Mouse (Mus musculus) myocyte (in vitro differentiated cells): ENCODE data around the gene Stk11. TPM values are rescaled to one million over a fixed set of nuclear protein-coding genes. Genes with fewer than 3 reads are reported as not detected.
A peak's percentile ranks its signal among the peaks of the same experiment; 100 is the strongest.

Experiments used
- H3K27me3 ChIP-seq: one replicate; pipeline ENCODE4 v1.6.1; 2011; ENCODE audit not compliant: control insufficient read depth, insufficient read depth, insufficient read length
- H3K36me3 ChIP-seq: one replicate; pipeline ENCODE4 v1.6.1; 2011; ENCODE audit not compliant: control insufficient read depth, insufficient read depth
- H3K4me2 ChIP-seq: one replicate; pipeline ENCODE4 v1.6.1; 2011; ENCODE audit warnings: low read depth, control low read depth
- H3K4me3 ChIP-seq: one replicate; pipeline ENCODE4 v1.5.1; 2011; ENCODE audit warnings: mild to moderate bottlenecking, control low read depth, moderate library complexity
- H3K79me2 ChIP-seq: one replicate; pipeline ENCODE4 v1.6.1; 2011; ENCODE audit not compliant: control insufficient read depth, insufficient read depth
- H3ac ChIP-seq: one replicate; pipeline ENCODE4 v1.6.1; 2011; ENCODE audit not compliant: control insufficient read depth, insufficient read length
- CEBPB ChIP-seq: IDR thresholded peaks from 2 replicates; pipeline ENCODE4 v1.6.1; 2011; ENCODE audit warnings: mild to moderate bottlenecking, moderate library complexity; ENCODE audit not compliant: poor library complexity, insufficient read depth, severe bottlenecking
- E2F4 ChIP-seq: IDR thresholded peaks from one replicate; pipeline ENCODE4 v1.6.1; 2011; ENCODE audit warnings: mild to moderate bottlenecking, control low read depth, moderate library complexity; ENCODE audit not compliant: insufficient read depth
- MAX ChIP-seq: IDR thresholded peaks from one replicate; pipeline ENCODE4 v1.6.1; 2011; ENCODE audit warnings: low read depth, mild to moderate bottlenecking, control low read depth
- MYOD1 ChIP-seq, 3 experiments: IDR thresholded peaks; one replicate each; pipeline ENCODE4 v1.6.1; 2011; ENCODE audit warnings: control low read depth in 2 of 3, low read depth in 2 of 3, mild to moderate bottlenecking in 2 of 3, moderate library complexity in 1 of 3; ENCODE audit not compliant: insufficient read length in 2 of 3, control insufficient read depth in 1 of 3
- MYOG ChIP-seq, 3 experiments: IDR thresholded peaks; one replicate each; pipeline ENCODE4 v1.6.1; 2011; ENCODE audit warnings: control low read depth in 2 of 3, low read depth in 2 of 3, mild to moderate bottlenecking in 2 of 3; ENCODE audit not compliant: insufficient read length in 2 of 3, control insufficient read depth in 1 of 3, insufficient read depth in 1 of 3
- POLR2A ChIP-seq: IDR thresholded peaks from one replicate; pipeline ENCODE4 v1.6.1; 2011; ENCODE audit warnings: low read depth, mild to moderate bottlenecking, control low read depth, moderate library complexity; ENCODE audit not compliant: insufficient read length
- POLR2AphosphoS2 ChIP-seq: IDR thresholded peaks from one replicate; pipeline ENCODE4 v1.6.1; 2011; ENCODE audit warnings: low read depth, control low read depth; ENCODE audit not compliant: insufficient read length
- REST ChIP-seq: IDR thresholded peaks from one replicate; pipeline ENCODE4 v1.6.1; 2011; ENCODE audit warnings: mild to moderate bottlenecking, control low read depth, moderate library complexity; ENCODE audit not compliant: insufficient read depth, insufficient read length
- SRF ChIP-seq: IDR thresholded peaks from one replicate; pipeline ENCODE4 v1.6.1; 2011; ENCODE audit warnings: low read depth; ENCODE audit not compliant: control insufficient read depth, insufficient read length
- TCF12 ChIP-seq: IDR thresholded peaks from one replicate; pipeline ENCODE4 v1.6.1; 2011; ENCODE audit warnings: mild to moderate bottlenecking, control low read depth; ENCODE audit not compliant: poor library complexity, insufficient read depth, severe bottlenecking
- TCF3 ChIP-seq: IDR thresholded peaks from one replicate; pipeline ENCODE4 v1.6.1; 2011; ENCODE audit warnings: low read depth, control low read depth; ENCODE audit not compliant: insufficient read length
- USF1 ChIP-seq: IDR thresholded peaks from one replicate; pipeline ENCODE4 v1.6.1; 2011; ENCODE audit warnings: low read depth, mild to moderate bottlenecking, control low read depth, moderate library complexity
- polyA plus RNA-seq: library from polyadenylated mRNA; unstranded; fragments of >200 nt; fragmentation: generic; extraction: Trizol; gene quantifications from one replicate; pipeline ENCODE4 v1.2.1, GENCODE M21; 2012; ENCODE audit warnings: missing spikeins

The Stk11 gene
- polyA plus RNA-seq, 1 experiment: 150 TPM

DNA sequence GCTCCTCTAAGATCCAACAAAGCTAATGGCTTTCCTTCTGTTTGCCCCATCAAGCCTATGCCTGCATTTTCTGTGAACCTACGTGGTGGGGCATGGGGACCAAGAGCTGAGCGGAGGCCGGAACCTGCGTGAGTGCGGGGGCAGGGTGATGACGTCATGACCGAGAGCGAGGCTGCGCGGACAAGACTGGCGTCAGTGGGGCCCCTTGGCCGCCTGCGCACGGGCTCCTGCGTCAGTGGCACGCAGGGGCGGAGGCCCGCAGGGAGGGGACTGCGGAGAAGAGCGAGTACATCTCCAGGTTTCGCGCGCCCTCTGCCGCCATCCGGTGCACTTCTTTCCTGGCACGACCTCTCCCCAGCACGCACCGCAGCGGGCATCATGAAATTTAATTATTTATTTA, 25.6 kb downstream of the Stk11 start:
- Histone ChIP-seq H3K4me2 (peak overlapping the region; percentile 91), H3K4me3 (peak overlapping the region; percentile 63), H3K79me2 (peaks cover 31% of the 10 kb centered on the region), H3ac (no peak overlapping the region), H3K36me3 (peaks cover 15% of the 10 kb centered on the region), H3K27me3 (no peaks in the 10 kb centered on the region)
- TF ChIP-seq POLR2A (peak; percentile 67), TCF12 (no peak), TCF3 (no peak), MYOD1 (IDR thresholded peaks at IDR 0.05; ENCODE audit: control insufficient read depth in 1 of 3, insufficient read length in 2 of 3, low read depth in 2 of 3) (peak in 1 of 3 experiments; percentile 2), POLR2AphosphoS2 (peak; percentile 81), SRF (no peak), MYOG (IDR thresholded peaks at IDR 0.05; ENCODE audit: control insufficient read depth in 1 of 3, insufficient read depth in 1 of 3, insufficient read length in 2 of 3, low read depth in 2 of 3) (peak in 1 of 3 experiments; percentile 10)

GRCm38 (mm10) chr10:80141786-80142529, 26.4 kb downstream of the Stk11 start:
- peaks cover 15% of the 10 kb centered on the region for H3K36me3 ChIP-seq
- peaks cover 31% of the 10 kb centered on the region for H3K79me2 ChIP-seq
- peak overlapping the region; percentile 26 for H3ac ChIP-seq
- no peaks in the 10 kb centered on the region for H3K27me3 ChIP-seq
- H3K4me2 ChIP-seq: peak overlapping the region; percentile 96
- TF ChIP-seq TCF12 (no peak), E2F4 (no peak), REST (peak; percentile 14), TCF3 (no peak), POLR2AphosphoS2 (peak; percentile 95), MYOG (IDR thresholded peaks at IDR 0.05; ENCODE audit: control insufficient read depth in 1 of 3, insufficient read depth in 1 of 3, insufficient read length in 2 of 3, low read depth in 2 of 3) (peak in 1 of 3 experiments; percentile 6), MYOD1 (IDR thresholded peaks at IDR 0.05; ENCODE audit: control insufficient read depth in 1 of 3, insufficient read length in 2 of 3, low read depth in 2 of 3) (peak in 1 of 3 experiments; percentile 22), MAX (peak; percentile 36), SRF (peak; percentile 66), USF1 (no peak), POLR2A (peak; percentile 98), CEBPB (no peak)
- peak overlapping the region; percentile 63 for H3K4me3 ChIP-seq

DNA sequence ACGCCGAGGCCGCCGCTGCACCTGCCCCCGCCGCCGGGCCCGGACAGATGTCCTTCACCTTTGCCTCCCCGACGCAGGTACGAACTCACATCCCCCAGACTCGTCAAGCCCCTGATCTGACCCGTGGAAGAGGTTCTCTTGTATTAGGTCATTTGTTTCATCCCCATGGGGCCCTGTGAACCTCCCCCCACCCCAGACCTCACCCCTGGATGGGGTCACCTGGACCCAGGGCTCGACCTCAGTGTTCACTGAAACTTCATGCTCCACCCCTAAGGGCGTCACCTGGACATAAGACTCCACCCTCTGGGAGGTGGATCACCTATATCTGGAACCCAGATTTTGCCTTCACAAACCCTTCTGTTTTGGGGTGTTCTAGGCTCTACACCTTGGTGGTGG, 26.9 kb downstream of the Stk11 start:
- TF ChIP-seq POLR2A (no peak), MAX (no peak), USF1 (no peak), POLR2AphosphoS2 (no peak), MYOD1 (IDR thresholded peaks at IDR 0.05; ENCODE audit: control insufficient read depth in 1 of 3, insufficient read length in 2 of 3, low read depth in 2 of 3) (no peak), REST (no peak), MYOG (IDR thresholded peaks at IDR 0.05; ENCODE audit: control insufficient read depth in 1 of 3, insufficient read depth in 1 of 3, insufficient read length in 2 of 3, low read depth in 2 of 3) (no peak), TCF12 (no peak), TCF3 (no peak), CEBPB (no peak), E2F4 (no peak)
- Histone ChIP-seq H3K27me3 (no peaks in the 10 kb centered on the region), H3K4me3 (peak overlapping the region; percentile 63), H3ac (peak overlapping the region; percentile 26), H3K4me2 (peak overlapping the region; percentile 96), H3K79me2 (peaks cover 31% of the 10 kb centered on the region), H3K36me3 (peaks cover 15% of the 10 kb centered on the region)

DNA sequence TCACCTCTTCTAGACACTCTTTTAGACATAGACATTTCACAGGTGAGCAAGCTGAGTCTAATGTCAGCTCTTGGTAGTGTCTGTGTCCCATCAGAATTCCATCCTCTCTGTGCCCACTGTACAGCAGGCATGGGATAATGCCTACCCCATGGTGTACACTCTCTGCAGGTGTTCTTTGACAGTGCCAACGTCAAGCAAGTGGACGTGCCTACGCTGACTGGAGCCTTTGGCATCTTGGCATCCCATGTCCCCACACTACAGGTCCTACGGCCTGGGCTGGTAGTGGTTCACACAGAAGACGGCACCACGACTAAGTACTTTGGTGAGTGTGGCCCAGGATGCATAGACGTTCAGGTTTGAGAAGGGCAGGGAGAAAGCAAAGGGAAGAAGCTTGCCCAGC, 28.1 kb downstream of the Stk11 start:
- Histone ChIP-seq H3K4me3 (peak overlapping the region; percentile 63), H3K4me2 (peak overlapping the region; percentile 96), H3K36me3 (peaks cover 15% of the 10 kb centered on the region), H3K27me3 (no peaks in the 10 kb centered on the region), H3ac (no peak overlapping the region), H3K79me2 (peaks cover 31% of the 10 kb centered on the region)
- peak; percentile 11 for TF ChIP-seq POLR2AphosphoS2
- no peak for TF ChIP-seq CEBPB

GRCm38 (mm10) chr10:80144159-80144558, 28.6 kb downstream of the Stk11 start:
- H3K4me3 ChIP-seq: peak overlapping the region; percentile 63
- H3ac ChIP-seq: no peak overlapping the region
- H3K79me2 ChIP-seq: peaks cover 31% of the 10 kb centered on the region
- no peak for TF ChIP-seq CEBPB
- TF ChIP-seq TCF12: no peak
- no peak for TF ChIP-seq USF1
- TF ChIP-seq MAX: no peak
- no peak for TF ChIP-seq POLR2A
- TF ChIP-seq MYOD1 (IDR thresholded peaks at IDR 0.05; ENCODE audit: control insufficient read depth in 1 of 3, insufficient read length in 2 of 3, low read depth in 2 of 3): no peak
- TF ChIP-seq MYOG (IDR thresholded peaks at IDR 0.05; ENCODE audit: control insufficient read depth in 1 of 3, insufficient read depth in 1 of 3, insufficient read length in 2 of 3, low read depth in 2 of 3): no peak
- TF ChIP-seq REST: no peak
- no peaks in the 10 kb centered on the region for H3K27me3 ChIP-seq
- peaks cover 15% of the 10 kb centered on the region for H3K36me3 ChIP-seq
- peak overlapping the region; percentile 96 for H3K4me2 ChIP-seq
